1 mouse cellular context compared by ENCODE assay signal in the genomic region with DNA sequence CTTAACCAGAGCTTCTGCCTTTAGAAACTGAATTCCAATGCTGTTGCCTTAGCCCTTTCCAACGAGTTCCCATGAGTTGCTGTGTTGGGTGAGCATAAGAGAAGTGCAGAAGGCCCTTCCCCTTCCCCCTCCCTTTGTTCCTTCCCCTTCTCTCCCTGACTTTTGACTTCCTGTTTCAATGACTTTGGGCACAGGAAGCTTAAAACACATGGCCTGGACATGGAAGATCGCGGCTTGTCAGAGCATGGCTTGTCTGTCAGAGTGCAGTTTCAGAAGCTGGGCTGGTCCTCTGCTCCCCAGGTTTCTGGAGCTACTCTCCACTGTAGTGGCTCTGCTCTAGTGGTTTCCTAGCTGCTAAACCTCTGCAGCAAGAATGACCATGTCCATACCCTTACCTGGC.
TF ChIP-seq lines count a peak whose summit lies in the region.

No protein-coding gene starts in this region.

TF ChIP-seq in MEL, 35 proteins besides CTCF, POLR2A, EP300 and RAD21 (continued from another document):
- peak; percentile 19; the same call in 1 of the 2 replicates for TF ChIP-seq SMC3 (IDR thresholded peaks at IDR 0.05; ENCODE audit: low read depth, low read length)
- TF ChIP-seq CHD1 (IDR thresholded peaks at IDR 0.05; ENCODE audit: low read depth, low read length), result no peak
- TF ChIP-seq GATA1 (IDR thresholded peaks at IDR 0.05; ENCODE audit: low read depth, low read length), result no peak
- no peak for TF ChIP-seq BHLHE40 (IDR thresholded peaks at IDR 0.05; ENCODE audit: borderline replicate concordance, low read depth, low read length)
- no peak for TF ChIP-seq USF2 (IDR thresholded peaks at IDR 0.05; ENCODE audit: borderline replicate concordance in 1 of 2, insufficient read depth in 1 of 2, low read depth in 1 of 2, low read length in 2 of 2)
- TF ChIP-seq TBP (IDR thresholded peaks at IDR 0.05; ENCODE audit: low read depth, low read length), result no peak
